Mouse (Mus musculus): ENCODE measurements at regions not wholly inside any gene's neighbourhood (a gene's known extent, or its start where the extent isn't known, plus 50 kb on each side); places are given as distances from the start of the nearest gene placed in this dataset.

GRCm38 (mm10) chr16:30683986-30684385 is 84.5 kb downstream of the Fam43a start:
- no peak overlapping the region for H3K9ac ChIP-seq (replicated peaks; ENCODE audit: low read length)
- WGBS: 86% methylated on average over 3 of the region's 3 CpGs
- no peak overlapping the region for H3K4me2 ChIP-seq (ENCODE audit: low read depth, low read length)
- H3K4me1 ChIP-seq (ENCODE audit: insufficient read depth, low read length): no peaks in the 10 kb centered on the region
- H3K27me3 ChIP-seq (ENCODE audit: insufficient read depth, low read length): no peaks in the 10 kb centered on the region
- no peaks in the 10 kb centered on the region for H3K9me3 ChIP-seq (ENCODE audit: low read length)
- H3K27ac ChIP-seq: no peak overlapping the region
- TF ChIP-seq CTCF (IDR thresholded peaks at IDR 0.05; ENCODE audit: low read depth): no peak
- no peak overlapping the region for H3K4me3 ChIP-seq (ENCODE audit: low read length)
- ATAC-seq (no peak), DNase-seq (ENCODE audit: low spot score) (peak; percentile 65)
- no peaks in the 10 kb centered on the region for H3K36me3 ChIP-seq (ENCODE audit: insufficient read depth, low read length)

GRCm38 (mm10) chr16:30686536-30686935 is 87.0 kb downstream of the Fam43a start:
- ATAC-seq: no peak
- no peaks in the 10 kb centered on the region for H3K9me3 ChIP-seq (ENCODE audit: low read length)
- no peak overlapping the region for H3K4me3 ChIP-seq (ENCODE audit: low read length)
- no peak overlapping the region for H3K27ac ChIP-seq
- WGBS: 83% methylated on average over 6 of the region's 6 CpGs
- H3K4me2 ChIP-seq (ENCODE audit: low read depth, low read length): no peak overlapping the region
- no peaks in the 10 kb centered on the region for H3K4me1 ChIP-seq (ENCODE audit: insufficient read depth, low read length)
- H3K36me3 ChIP-seq (ENCODE audit: insufficient read depth, low read length): no peaks in the 10 kb centered on the region
- H3K27me3 ChIP-seq (ENCODE audit: insufficient read depth, low read length): no peaks in the 10 kb centered on the region
- no peak overlapping the region for H3K9ac ChIP-seq (replicated peaks; ENCODE audit: low read length)
- no peak for DNase-seq (ENCODE audit: low spot score)
- no peak for TF ChIP-seq CTCF (IDR thresholded peaks at IDR 0.05; ENCODE audit: low read depth)

GRCm38 (mm10) chr16:30687225-30687624 is 87.7 kb downstream of the Fam43a start:
- no peak for TF ChIP-seq CTCF (IDR thresholded peaks at IDR 0.05; ENCODE audit: low read depth)
- no peak for ATAC-seq

GRCm38 (mm10) chr16:30687682-30688081 is 88.2 kb downstream of the Fam43a start:
- TF ChIP-seq CTCF (IDR thresholded peaks at IDR 0.05; ENCODE audit: low read depth): no peak
- no peak overlapping the region for H3K27ac ChIP-seq
- H3K4me1 ChIP-seq (ENCODE audit: insufficient read depth, low read length): no peaks in the 10 kb centered on the region
- 86% methylated on average over 8 of the region's 8 CpGs for WGBS
- no peaks in the 10 kb centered on the region for H3K9me3 ChIP-seq (ENCODE audit: low read length)
- H3K4me2 ChIP-seq (ENCODE audit: low read depth, low read length): no peak overlapping the region
- H3K27me3 ChIP-seq (ENCODE audit: insufficient read depth, low read length): no peaks in the 10 kb centered on the region
- H3K36me3 ChIP-seq (ENCODE audit: insufficient read depth, low read length): no peaks in the 10 kb centered on the region
- ATAC-seq (no peak), DNase-seq (ENCODE audit: low spot score) (no peak)
- H3K9ac ChIP-seq (replicated peaks; ENCODE audit: low read length): no peak overlapping the region
- H3K4me3 ChIP-seq (ENCODE audit: low read length): no peak overlapping the region

More at GRCm38 (mm10) chr16:30687225-30687624, 87.7 kb downstream of the Fam43a start:
- Histone ChIP-seq H3K4me3 (ENCODE audit: low read length) (no peak overlapping the region), H3K9ac (replicated peaks; ENCODE audit: low read length) (no peak overlapping the region), H3K4me1 (ENCODE audit: insufficient read depth, low read length) (no peaks in the 10 kb centered on the region), H3K36me3 (ENCODE audit: insufficient read depth, low read length) (no peaks in the 10 kb centered on the region), H3K27me3 (ENCODE audit: insufficient read depth, low read length) (no peaks in the 10 kb centered on the region), H3K9me3 (ENCODE audit: low read length) (no peaks in the 10 kb centered on the region), H3K27ac (no peak overlapping the region), H3K4me2 (ENCODE audit: low read depth, low read length) (no peak overlapping the region)
- DNase-seq (ENCODE audit: low spot score): no peak
- WGBS: 89% methylated on average over 6 of the region's 6 CpGs

- no peak for TF ChIP-seq CTCF (IDR thresholded peaks at IDR 0.05; ENCODE audit: low read depth)
- H3K36me3 ChIP-seq (ENCODE audit: insufficient read depth, low read length): no peaks in the 10 kb centered on the region
- no peaks in the 10 kb centered on the region for H3K9me3 ChIP-seq (ENCODE audit: low read length)
- H3K9ac ChIP-seq (replicated peaks; ENCODE audit: low read length): no peak overlapping the region
- H3K4me2 ChIP-seq (ENCODE audit: low read depth, low read length): no peak overlapping the region
- ATAC-seq: no peak
- no peaks in the 10 kb centered on the region for H3K4me1 ChIP-seq (ENCODE audit: insufficient read depth, low read length)
- no peaks in the 10 kb centered on the region for H3K27me3 ChIP-seq (ENCODE audit: insufficient read depth, low read length)
- no peak overlapping the region for H3K27ac ChIP-seq
- 43% methylated on average over 4 of the region's 4 CpGs for WGBS
- no peak overlapping the region for H3K4me3 ChIP-seq (ENCODE audit: low read length)
- DNase-seq (ENCODE audit: low spot score): peak; percentile 35
Observed at GRCm38 (mm10) chr16:30690531-30690930, 91.0 kb downstream of the Fam43a start.

- H3K27ac ChIP-seq: no peak overlapping the region
- WGBS: 91% methylated on average over 15 of the region's 15 CpGs
- ATAC-seq (no peak), DNase-seq (ENCODE audit: low spot score) (no peak)
- H3K9ac ChIP-seq (replicated peaks; ENCODE audit: low read length): no peak overlapping the region
- no peaks in the 10 kb centered on the region for H3K4me1 ChIP-seq (ENCODE audit: insufficient read depth, low read length)
- H3K27me3 ChIP-seq (ENCODE audit: insufficient read depth, low read length): no peaks in the 10 kb centered on the region
- H3K4me2 ChIP-seq (ENCODE audit: low read depth, low read length): no peak overlapping the region
- H3K9me3 ChIP-seq (ENCODE audit: low read length): no peaks in the 10 kb centered on the region
- H3K36me3 ChIP-seq (ENCODE audit: insufficient read depth, low read length): no peaks in the 10 kb centered on the region
- no peak for TF ChIP-seq CTCF (IDR thresholded peaks at IDR 0.05; ENCODE audit: low read depth)
- no peak overlapping the region for H3K4me3 ChIP-seq (ENCODE audit: low read length)
Observed at GRCm38 (mm10) chr16:30691964-30692363, 92.4 kb downstream of the Fam43a start.

GRCm38 (mm10) chr16:30692541-30693141 is 93.1 kb downstream of the Fam43a start:
- Histone ChIP-seq H3K4me2 (ENCODE audit: low read depth, low read length) (no peak overlapping the region), H3K27ac (no peak overlapping the region)
- WGBS: 49% methylated on average over 5 of the region's 5 CpGs

More at GRCm38 (mm10) chr16:30692541-30693141, 93.1 kb downstream of the Fam43a start:
- Histone ChIP-seq H3K4me3 (ENCODE audit: low read length) (no peak overlapping the region), H3K27me3 (ENCODE audit: insufficient read depth, low read length) (no peaks in the 10 kb centered on the region), H3K9ac (replicated peaks; ENCODE audit: low read length) (no peak overlapping the region), H3K36me3 (ENCODE audit: insufficient read depth, low read length) (no peaks in the 10 kb centered on the region), H3K9me3 (ENCODE audit: low read length) (no peaks in the 10 kb centered on the region), H3K4me1 (ENCODE audit: insufficient read depth, low read length) (no peaks in the 10 kb centered on the region)
- TF ChIP-seq CTCF (IDR thresholded peaks at IDR 0.05; ENCODE audit: low read depth): no peak
- DNase-seq (ENCODE audit: low spot score): no peak
- no peak for ATAC-seq

All from hindbrain, postnatal 0 days (tissue).